12 mouse cellular contexts compared by ENCODE assay signal in the genomic region with DNA sequence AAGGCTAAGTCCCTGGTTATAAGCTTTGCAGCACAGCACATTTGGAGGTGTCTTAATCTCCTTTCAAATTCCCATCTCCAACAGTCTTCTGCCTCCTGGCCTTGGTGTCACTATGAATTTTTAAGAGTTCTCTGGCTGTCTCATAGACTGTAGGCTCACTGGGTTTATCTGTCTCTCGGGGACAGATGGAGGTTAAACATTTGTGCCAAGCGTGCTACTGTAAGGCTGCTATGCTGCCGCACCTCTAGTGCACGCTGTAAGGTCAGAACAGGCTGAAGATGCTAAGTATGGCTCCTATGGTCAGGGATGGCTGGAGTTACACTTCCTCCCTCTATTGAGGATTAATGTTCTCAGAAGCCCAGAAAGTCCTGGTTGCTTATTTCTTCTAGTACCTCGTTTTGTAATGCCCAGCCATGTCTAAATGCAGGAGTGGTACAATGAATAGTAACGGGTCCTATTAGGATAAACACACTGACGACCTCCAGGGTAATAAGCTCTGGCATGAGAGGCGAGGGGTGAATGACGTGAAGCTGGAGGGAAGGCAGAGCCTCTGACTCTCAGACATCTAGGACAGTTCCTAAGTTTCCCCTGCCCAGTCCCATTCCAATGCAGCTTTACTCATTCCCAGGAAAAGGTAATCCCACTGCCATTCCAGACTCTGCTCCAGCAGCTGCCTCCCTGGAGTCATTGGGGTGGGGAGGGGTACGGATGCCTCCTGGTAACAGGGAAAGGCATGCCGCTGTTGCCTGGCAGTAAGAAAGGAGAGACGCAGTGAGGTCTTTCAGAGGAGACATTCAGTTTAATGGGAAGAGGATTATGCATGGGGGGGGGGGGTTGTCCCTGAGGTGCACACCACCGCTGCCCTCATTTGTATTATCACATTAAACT. TPM values are rescaled to one million over a fixed set of nuclear protein-coding genes. Genes with fewer than 3 reads are reported as not detected.
DNase-seq lines count a peak whose midpoint lies in the region; ATAC-seq lines count a peak whose summit lies in the region.
"Had no signal": no experiment of that assay in that cellular context is flagged by ENCODE, and none has a peak within 500 bp of the region (broad histone marks: within the 10 kb centered on the region; RNA-seq: fewer than 3 reads in every experiment).

No protein-coding gene starts in this region.

- peaks cover 51% of the 10 kb centered on the region for H3K4me1 ChIP-seq in heart, embryonic 10.5 days
- peaks cover 53% of the 10 kb centered on the region for H3K4me1 ChIP-seq in hindbrain, embryonic 13.5 days (replicated peaks)
- peaks cover 36% of the 10 kb centered on the region for H3K4me1 ChIP-seq in neural tube, embryonic 12.5 days
- H3K4me1 ChIP-seq: liver, embryonic 15.5 days had no signal

- no peak overlapping the region for H3K4me3 ChIP-seq in heart, embryonic 10.5 days
- H3K4me3 ChIP-seq in hindbrain, embryonic 13.5 days: no peak overlapping the region
- H3K4me3 ChIP-seq in neural tube, embryonic 12.5 days: no peak overlapping the region
- H3K4me3 ChIP-seq: liver, embryonic 15.5 days; stomach, embryonic 15.5 days had no signal

- H3K36me3 ChIP-seq in heart, embryonic 10.5 days: peaks cover 4% of the 10 kb centered on the region; the same call in 1 of the 2 replicates
- no peaks in the 10 kb centered on the region; the same call in 1 of the 2 replicates for H3K36me3 ChIP-seq in hindbrain, embryonic 13.5 days
- H3K36me3 ChIP-seq in neural tube, embryonic 12.5 days: no peaks in the 10 kb centered on the region
- H3K36me3 ChIP-seq: liver, embryonic 15.5 days had no signal

- no peak for DNase-seq in heart, embryonic 10.5 days (ENCODE audit: low spot score)
- no peak for DNase-seq in heart, adult 9 months (ENCODE audit: low spot score in 2 of 2)
- DNase-seq in embryo, embryonic 11 days: peak; percentile 48
- DNase-seq in right cerebral cortex, postnatal 4 days: no peak
- DNase-seq: B cell, adult 2 months; gastrocnemius, postnatal 14 days had no signal

- H3K4me2 ChIP-seq in hindbrain, embryonic 13.5 days: peak overlapping the region; percentile 42
- H3K4me2 ChIP-seq in neural tube, embryonic 12.5 days (replicated peaks): peak overlapping the region; percentile 35
- H3K4me2 ChIP-seq: liver, embryonic 15.5 days; stomach, embryonic 15.5 days had no signal

- H3K9ac ChIP-seq in hindbrain, embryonic 13.5 days: peak overlapping the region; percentile 47
- H3K9ac ChIP-seq in neural tube, embryonic 12.5 days: no peak overlapping the region
- H3K9ac ChIP-seq: liver, embryonic 15.5 days; stomach, embryonic 15.5 days had no signal

- no peaks in the 10 kb centered on the region for H3K27me3 ChIP-seq in heart, embryonic 10.5 days (ENCODE audit: insufficient read depth, poor library complexity, severe bottlenecking)
- H3K27me3 ChIP-seq in hindbrain, embryonic 13.5 days: no peaks in the 10 kb centered on the region
- no peaks in the 10 kb centered on the region for H3K27me3 ChIP-seq in neural tube, embryonic 12.5 days (replicated peaks)
- H3K27me3 ChIP-seq: liver, embryonic 15.5 days; stomach, embryonic 15.5 days had no signal

- peak; percentile 81 for ATAC-seq in hindbrain, embryonic 13.5 days (ENCODE audit: low FRiP score)
- peak; percentile 66 for ATAC-seq in neural tube, embryonic 12.5 days (ENCODE audit: low FRiP score, low read depth)
- ATAC-seq in inflammation-experienced regulatory T-cells, adult 6 months: no peak
- no peak for ATAC-seq in monocyte, adult 5-6 weeks (replicated peaks; ENCODE audit: insufficient number of reproducible peaks, low FRiP score, low TSS enrichment, poor library complexity, severe bottlenecking)

- WGBS in heart, embryonic 10.5 days: 63% methylated on average over 13 of the region's 13 CpGs
- 28% methylated on average over 13 of the region's 13 CpGs for WGBS in hindbrain, embryonic 13.5 days
- WGBS in neural tube, embryonic 12.5 days: 45% methylated on average over 13 of the region's 13 CpGs

- H3K9me3 ChIP-seq in heart, embryonic 10.5 days: no peaks in the 10 kb centered on the region
- H3K9me3 ChIP-seq in hindbrain, embryonic 13.5 days: no peaks in the 10 kb centered on the region
- H3K9me3 ChIP-seq in neural tube, embryonic 12.5 days: no peaks in the 10 kb centered on the region
- H3K9me3 ChIP-seq: liver, embryonic 15.5 days; stomach, embryonic 15.5 days had no signal

- peak overlapping the region; percentile 77; the same call in 1 of the 2 replicates for H3K27ac ChIP-seq in heart, embryonic 10.5 days
- H3K27ac ChIP-seq in hindbrain, embryonic 13.5 days: peak overlapping the region; percentile 89
- H3K27ac ChIP-seq in neural tube, embryonic 12.5 days: peak overlapping the region; percentile 70
- H3K27ac ChIP-seq: liver, embryonic 15.5 days had no signal

RNA-seq across cellular contexts. Expression of a gene that starts 43.3 kb away (rescaled TPM):
- 53.2 and 54.4 TPM in 2 replicates for polyA plus RNA-seq in heart, embryonic 10.5 days (2016; fragmentation: Nextera tagmentation; extraction: Ambion mirVana)
- polyA plus RNA-seq in hindbrain, embryonic 13.5 days (2015; fragmentation: Nextera tagmentation; extraction: Ambion mirVana): 55.4 and 55.6 TPM in 2 replicates
- 55.9 and 61.5 TPM in 2 replicates for polyA plus RNA-seq in neural tube, embryonic 12.5 days (2016; fragmentation: Nextera tagmentation; extraction: Ambion mirVana)
- polyA plus RNA-seq in inflammation-experienced regulatory T-cells, adult 6 months (2017; shearing (Covaris generic)): under 1 TPM in 2 of 3 experiments, not detected in 1; 0.17 to 0.25 TPM
- not detected in 3 replicates for total RNA-seq in monocyte, adult 5-6 weeks (2017)

Comparison
In these comparisons a context has a peak if more than half of its experiments do, and no peak if none do; other contexts are left out.
1. ATAC-seq: peak in hindbrain, embryonic 13.5 days (single experiment) and neural tube, embryonic 12.5 days (single experiment); none in inflammation-experienced regulatory T-cells, adult 6 months (single experiment) and monocyte, adult 5-6 weeks (single experiment).
2. RNA of a gene that starts 43.3 kb away (polyA plus RNA-seq): 55.9 to 61.5 TPM in neural tube, embryonic 12.5 days, 55.4 to 55.6 TPM in hindbrain, embryonic 13.5 days and 53.2 to 54.4 TPM in heart, embryonic 10.5 days; 0.17 to 0.25 TPM in inflammation-experienced regulatory T-cells, adult 6 months; every median in the first group is over 10 times any median in the second.
3. Peak in every context shown above with its lines, with median percentiles within 50 percentile points of each other: H3K27ac ChIP-seq.